Mouse (Mus musculus) C2C12 (cell line): ENCODE measurements around the gene Cacnb4. TPM values are rescaled to one million over a fixed set of nuclear protein-coding genes. Genes with fewer than 3 reads are reported as not detected.

Source experiments
- H3K27me3 ChIP-seq: one replicate; pipeline ENCODE4 v1.6.1; 2011; ENCODE audit not compliant: control insufficient read depth, insufficient read depth, insufficient read length
- H3K36me3 ChIP-seq: one replicate; pipeline ENCODE4 v1.6.1; 2011; ENCODE audit not compliant: control insufficient read depth, insufficient read depth
- H3K4me3 ChIP-seq: one replicate; pipeline ENCODE4 v1.5.1; 2011; ENCODE audit warnings: mild to moderate bottlenecking, control low read depth; ENCODE audit not compliant: poor library complexity, insufficient read depth, severe bottlenecking
- H3K79me2 ChIP-seq: one replicate; pipeline ENCODE4 v1.6.1; 2011; ENCODE audit not compliant: control insufficient read depth, insufficient read depth
- H3K79me3 ChIP-seq: one replicate; pipeline ENCODE4 v1.6.1; 2011; ENCODE audit warnings: low read depth, control low read depth
- H3ac ChIP-seq: one replicate; pipeline ENCODE3; 2011; ENCODE audit warnings: low read depth; ENCODE audit not compliant: control insufficient read depth, insufficient read length
- CEBPB ChIP-seq: IDR thresholded peaks from one replicate; pipeline ENCODE4 v1.6.1; 2011; ENCODE audit warnings: low read depth, mild to moderate bottlenecking, control low read depth, moderate library complexity
- CTCF ChIP-seq: IDR thresholded peaks from one replicate; pipeline ENCODE4 v1.5.1; 2011; ENCODE audit not compliant: control insufficient read depth, insufficient read depth, insufficient read length
- FOSL1 ChIP-seq: IDR thresholded peaks from one replicate; pipeline ENCODE4 v1.8.0; 2011; ENCODE audit warnings: mild to moderate bottlenecking, low read length; ENCODE audit not compliant: poor library complexity, insufficient read depth, severe bottlenecking
- MAX ChIP-seq: IDR thresholded peaks from one replicate; pipeline ENCODE4 v1.6.1; 2011; ENCODE audit warnings: mild to moderate bottlenecking, control low read depth
- MYOD1 ChIP-seq: IDR thresholded peaks from one replicate; pipeline ENCODE4 v1.6.1; 2011; ENCODE audit warnings: low read depth; ENCODE audit not compliant: control insufficient read depth, insufficient read length
- MYOG ChIP-seq: IDR thresholded peaks from one replicate; pipeline ENCODE4 v1.6.1; 2011; ENCODE audit not compliant: control insufficient read depth, insufficient read length; ENCODE audit errors: extremely low read depth
- USF1 ChIP-seq: IDR thresholded peaks from one replicate; pipeline ENCODE4 v1.6.1; 2011; ENCODE audit warnings: low read depth, mild to moderate bottlenecking, control low read depth, moderate library complexity
- polyA plus RNA-seq: library from polyadenylated mRNA; unstranded; fragments of >200 nt; fragmentation: generic; extraction: Trizol; gene quantifications from one replicate; pipeline ENCODE4 v1.2.1, GENCODE M21; 2012; ENCODE audit warnings: missing spikeins

Cacnb4 gene
- polyA plus RNA-seq, 1 experiment = 0.01 TPM

GRCm38 (mm10) chr2:52576546-52576945 lies 100.1 kb downstream of the Cacnb4 start:
- H3K4me3 ChIP-seq = no peak overlapping the region
- H3ac ChIP-seq = no peak overlapping the region
- H3K79me3 ChIP-seq = no peaks in the 10 kb centered on the region
- TF ChIP-seq MYOD1 = no peak
- no peak for TF ChIP-seq MAX
- TF ChIP-seq USF1 = no peak
- no peak for TF ChIP-seq CTCF
- TF ChIP-seq FOSL1 = no peak
- TF ChIP-seq CEBPB = no peak
- no peak for TF ChIP-seq MYOG
- H3K36me3 ChIP-seq = no peaks in the 10 kb centered on the region
- H3K79me2 ChIP-seq = no peaks in the 10 kb centered on the region
- no peaks in the 10 kb centered on the region for H3K27me3 ChIP-seq

- Histone ChIP-seq H3K36me3 (no peaks in the 10 kb centered on the region), H3K27me3 (no peaks in the 10 kb centered on the region), H3K4me3 (no peak overlapping the region), H3K79me3 (no peaks in the 10 kb centered on the region), H3K79me2 (no peaks in the 10 kb centered on the region), H3ac (no peak overlapping the region)
- TF ChIP-seq CTCF (no peak), MYOG (no peak), FOSL1 (no peak), MAX (no peak)
Observed at GRCm38 (mm10) chr2:52575637-52576175, 100.9 kb downstream of the Cacnb4 start.

- no peak overlapping the region for H3K4me3 ChIP-seq
- no peak overlapping the region for H3ac ChIP-seq
- H3K36me3 ChIP-seq = no peaks in the 10 kb centered on the region
- no peaks in the 10 kb centered on the region for H3K79me3 ChIP-seq
- no peaks in the 10 kb centered on the region for H3K27me3 ChIP-seq
- TF ChIP-seq MAX = no peak
- TF ChIP-seq USF1 = no peak
- no peak for TF ChIP-seq CTCF
- no peak for TF ChIP-seq CEBPB
- TF ChIP-seq FOSL1 = no peak
- TF ChIP-seq MYOG = no peak
- no peak for TF ChIP-seq MYOD1
- no peaks in the 10 kb centered on the region for H3K79me2 ChIP-seq
Observed at GRCm38 (mm10) chr2:52574929-52575328, 101.7 kb downstream of the Cacnb4 start.

GRCm38 (mm10) chr2:52572221-52572620 lies 104.4 kb downstream of the Cacnb4 start:
- Histone ChIP-seq H3K36me3 (no peaks in the 10 kb centered on the region), H3K79me2 (no peaks in the 10 kb centered on the region), H3K79me3 (no peaks in the 10 kb centered on the region), H3K27me3 (no peaks in the 10 kb centered on the region), H3K4me3 (no peak overlapping the region), H3ac (no peak overlapping the region)
- TF ChIP-seq MYOD1 = no peak
- TF ChIP-seq CEBPB = no peak
- no peak for TF ChIP-seq MYOG
- no peak for TF ChIP-seq FOSL1
- TF ChIP-seq USF1 = no peak
- no peak for TF ChIP-seq MAX
- no peak for TF ChIP-seq CTCF

GRCm38 (mm10) chr2:52571339-52571968 lies 105.2 kb downstream of the Cacnb4 start:
- Histone ChIP-seq H3K4me3 (no peak overlapping the region), H3K27me3 (no peaks in the 10 kb centered on the region), H3ac (no peak overlapping the region), H3K36me3 (no peaks in the 10 kb centered on the region), H3K79me2 (no peaks in the 10 kb centered on the region), H3K79me3 (no peaks in the 10 kb centered on the region)
- TF ChIP-seq MAX (no peak), FOSL1 (no peak), CTCF (no peak), MYOD1 (no peak), CEBPB (no peak), MYOG (no peak), USF1 (no peak)

- no peak overlapping the region for H3K4me3 ChIP-seq
- no peaks in the 10 kb centered on the region for H3K79me2 ChIP-seq
- no peaks in the 10 kb centered on the region for H3K79me3 ChIP-seq
- no peaks in the 10 kb centered on the region for H3K27me3 ChIP-seq
- no peak overlapping the region for H3ac ChIP-seq
- H3K36me3 ChIP-seq = no peaks in the 10 kb centered on the region
- TF ChIP-seq CTCF (no peak), FOSL1 (no peak), MAX (no peak), MYOD1 (no peak), CEBPB (no peak), MYOG (no peak), USF1 (no peak)
Observed at GRCm38 (mm10) chr2:52570781-52571180, 105.8 kb downstream of the Cacnb4 start.
